Mouse (Mus musculus) olfactory bulb, adult 2 months (tissue): Measurements from ENCODE around the gene Tsc22d2. TPM values are rescaled to one million over a fixed set of nuclear protein-coding genes. Genes with fewer than 3 reads are reported as not detected.

Source experiments
- H3K27ac ChIP-seq: fragments of 200-500 bp; 2 replicates; pipeline ENCODE4 v1.5.1; 2012; ENCODE audit warnings: low read depth, low read length; ENCODE audit not compliant: insufficient read depth
- H3K4me1 ChIP-seq: fragments of 200-500 bp; 2 replicates; pipeline ENCODE4 v1.6.1; 2012; ENCODE audit warnings: low read length; ENCODE audit not compliant: control insufficient read depth, insufficient read depth
- H3K4me3 ChIP-seq: fragments of 200-500 bp; 2 replicates; pipeline ENCODE4 v1.5.1; 2012; ENCODE audit warnings: mild to moderate bottlenecking, low read depth, low read length, moderate library complexity; ENCODE audit not compliant: insufficient read depth
- CTCF ChIP-seq: fragments of 200-500 bp; IDR thresholded peaks from 2 replicates; pipeline ENCODE4 v1.5.1; 2012; ENCODE audit warnings: low read depth, mild to moderate bottlenecking, low read length, moderate library complexity; ENCODE audit not compliant: insufficient read depth
- POLR2A ChIP-seq: fragments of 200-500 bp; IDR thresholded peaks from 2 replicates; pipeline ENCODE4 v1.6.1; 2012; ENCODE audit warnings: mild to moderate bottlenecking, low read depth, low read length, moderate library complexity; ENCODE audit not compliant: insufficient read depth
- WGBS: fragments of 180-500 bp; shearing (Covaris S2); methylation state at CpG from one replicate; pipeline ENCODE4 v1.1.7; 2018; 5-methylcytosine and 5-hydroxymethylcytosine counted together
- polyA plus RNA-seq: library from polyadenylated mRNA; stranded (reverse); fragments of >200 nt; gene quantifications from 2 replicates; pipeline ENCODE4 v1.2.4, GENCODE M21; 2012; ENCODE audit warnings: low replicate concordance; ENCODE audit not compliant: missing spikeins, insufficient read depth, insufficient read length

Gene Tsc22d2
- not detected in 2 replicates for polyA plus RNA-seq

DNA sequence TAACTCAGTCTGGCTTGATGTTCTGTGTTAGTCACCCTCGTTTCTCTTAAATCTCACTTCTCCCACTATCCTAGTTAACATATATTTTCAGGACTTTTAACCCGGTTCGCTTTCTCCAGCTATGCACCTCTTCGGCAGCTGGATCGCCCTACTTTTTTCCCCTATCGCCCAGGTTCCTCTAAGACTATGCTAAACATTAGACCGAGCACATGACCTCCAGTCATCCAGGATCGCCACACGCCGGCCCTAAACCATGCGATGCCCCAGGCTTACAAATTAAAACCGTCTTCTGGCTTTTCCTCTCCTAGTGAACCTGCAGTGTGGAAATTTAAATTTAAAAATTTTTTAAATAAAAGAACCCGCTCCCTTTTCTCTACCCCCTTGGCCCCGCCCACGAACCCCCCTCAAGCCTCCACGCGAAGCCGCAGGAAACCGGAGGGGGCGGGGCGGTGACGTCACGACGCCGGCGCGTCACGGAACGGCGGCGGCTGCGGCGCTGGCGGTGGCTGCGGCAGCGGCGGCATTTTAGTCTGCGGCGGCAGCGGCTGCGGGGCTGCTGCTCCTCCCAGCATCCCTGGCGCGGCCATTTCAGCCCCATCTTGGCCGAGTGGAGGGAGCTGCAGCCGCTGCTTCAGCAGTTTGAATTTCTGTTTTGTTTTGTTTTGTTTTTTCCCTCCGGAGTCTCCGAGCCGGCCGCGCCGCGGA is at the start of gene Tsc22d2:
Tsc22d2 (plus strand) TSS at position 482 of the 705 bp plus-strand sequence.
- Histone ChIP-seq H3K4me3 (peak within 1 kb of the TSS; percentile 93), H3K27ac (peak within 1 kb of the TSS; percentile 84), H3K4me1 (no peaks in the 10 kb centered on the region)
- under 1% methylated on average over 52 of the region's 52 CpGs for WGBS
- TF ChIP-seq CTCF, result no peak
- TF ChIP-seq POLR2A, result peak; percentile 95

GRCm38 (mm10) chr3:58366756-58367155 is 47.8 kb upstream of the Tsc22d2 start:
- H3K4me3 ChIP-seq, result no peak overlapping the region
- TF ChIP-seq POLR2A (no peak), CTCF (no peak)
- H3K27ac ChIP-seq, result no peak overlapping the region
- 71% methylated on average over 3 of the region's 3 CpGs for WGBS
- no peaks in the 10 kb centered on the region for H3K4me1 ChIP-seq

DNA sequence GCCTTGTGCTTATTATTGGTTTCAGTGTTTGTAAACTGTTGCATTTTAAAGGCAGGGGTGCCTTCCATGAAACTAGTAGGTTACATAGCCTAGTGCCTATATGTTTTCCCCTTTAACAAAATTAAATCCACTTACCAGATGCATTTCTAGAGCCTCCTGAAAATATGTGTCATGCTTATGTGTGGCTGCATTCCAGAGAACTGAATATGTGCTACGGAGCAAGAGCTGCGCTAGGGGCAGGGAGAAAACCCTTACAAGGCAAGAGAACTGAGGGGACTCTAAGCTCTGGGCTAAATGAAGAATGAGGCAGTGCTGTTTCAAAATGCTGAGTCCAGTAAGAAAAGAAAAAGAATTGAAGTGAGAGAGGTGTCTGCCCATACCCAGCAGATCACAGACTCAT is 43.7 kb upstream of the Tsc22d2 start:
- WGBS, result 92% methylated on average over 2 of the region's 2 CpGs
- H3K27ac ChIP-seq, result no peak overlapping the region
- TF ChIP-seq POLR2A (no peak), CTCF (no peak)

GRCm38 (mm10) chr3:58372066-58372904 is 42.2 kb upstream of the Tsc22d2 start:
- TF ChIP-seq POLR2A (no peak), CTCF (no peak)
- Histone ChIP-seq H3K4me3 (no peak overlapping the region), H3K4me1 (no peaks in the 10 kb centered on the region), H3K27ac (no peak overlapping the region)
- 33% methylated on average over 9 of the region's 9 CpGs for WGBS

More for the DNA sequence above, 43.7 kb upstream of the Tsc22d2 start:
- Histone ChIP-seq H3K4me3 (no peak overlapping the region), H3K4me1 (no peaks in the 10 kb centered on the region)

- WGBS, result 22% methylated on average over 5 of the region's 5 CpGs
- TF ChIP-seq CTCF (no peak), POLR2A (no peak)
- H3K4me1 ChIP-seq, result no peaks in the 10 kb centered on the region
- no peak overlapping the region for H3K27ac ChIP-seq
- H3K4me3 ChIP-seq, result no peak overlapping the region
Observed at GRCm38 (mm10) chr3:58372905-58373208, 41.7 kb upstream of the Tsc22d2 start.

- H3K4me1 ChIP-seq, result no peaks in the 10 kb centered on the region
- TF ChIP-seq CTCF (no peak), POLR2A (no peak)
- WGBS, result 94% methylated on average over 5 of the region's 5 CpGs
- no peak overlapping the region for H3K27ac ChIP-seq
- H3K4me3 ChIP-seq, result no peak overlapping the region
Observed at GRCm38 (mm10) chr3:58374281-58374680, 40.2 kb upstream of the Tsc22d2 start.

DNA sequence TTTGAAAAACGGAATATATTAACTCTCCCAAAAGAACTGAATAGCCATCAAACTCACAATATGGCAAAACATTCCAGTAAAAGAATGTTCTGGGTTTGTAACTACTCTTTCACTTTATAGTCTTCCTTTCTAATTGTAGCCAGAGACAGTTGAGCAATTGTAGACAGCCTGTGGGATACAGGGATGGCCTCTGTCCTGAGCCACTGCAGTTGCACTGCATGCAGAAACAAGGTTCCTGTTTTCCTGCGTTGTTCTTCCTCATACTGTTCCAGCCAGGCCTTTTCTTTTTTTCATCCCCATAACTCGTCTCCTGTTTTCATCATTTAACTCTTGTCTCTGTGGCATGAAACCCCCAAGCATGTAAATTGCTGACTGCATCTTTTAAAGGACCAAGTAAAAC is 37.8 kb upstream of the Tsc22d2 start:
- WGBS, result 60% methylated on average over 3 of the region's 3 CpGs
- no peak overlapping the region for H3K27ac ChIP-seq
- no peaks in the 10 kb centered on the region for H3K4me1 ChIP-seq
- TF ChIP-seq POLR2A, result no peak
- no peak for TF ChIP-seq CTCF
- no peak overlapping the region for H3K4me3 ChIP-seq

- no peak overlapping the region for H3K4me3 ChIP-seq
- TF ChIP-seq CTCF (no peak), POLR2A (no peak)
- H3K4me1 ChIP-seq, result no peaks in the 10 kb centered on the region
- 47% methylated on average over 5 of the region's 5 CpGs for WGBS
- no peak overlapping the region for H3K27ac ChIP-seq
Observed at GRCm38 (mm10) chr3:58377589-58378134, 36.9 kb upstream of the Tsc22d2 start.

DNA sequence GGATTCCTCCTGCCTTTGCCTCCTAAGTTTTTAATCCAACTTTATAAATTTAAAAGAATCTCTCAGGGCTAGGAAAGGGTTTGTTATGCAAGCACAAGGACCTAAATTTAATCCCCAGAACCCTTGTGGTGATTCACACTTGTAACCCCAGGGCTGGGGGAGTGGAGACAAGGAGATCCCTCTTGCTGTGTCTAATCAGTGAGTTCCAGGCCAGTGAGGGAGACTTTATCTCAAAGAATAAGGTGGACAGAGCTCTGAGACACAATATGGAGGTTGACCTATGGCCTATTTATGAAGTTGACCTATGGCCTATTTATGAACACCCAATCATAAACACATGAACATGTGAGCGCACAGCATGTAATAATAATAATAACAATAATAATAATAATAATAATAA is 31.8 kb upstream of the Tsc22d2 start:
- WGBS, result 94% methylated on average over 1 of the region's 1 CpGs
- no peaks in the 10 kb centered on the region for H3K4me1 ChIP-seq
- no peak overlapping the region for H3K4me3 ChIP-seq
- no peak for TF ChIP-seq POLR2A
- no peak for TF ChIP-seq CTCF
- no peak overlapping the region for H3K27ac ChIP-seq
